Mouse (Mus musculus): Measurements from ENCODE around the gene Pimreg. TPM values are rescaled to one million over a fixed set of nuclear protein-coding genes. Genes with fewer than 3 reads are reported as not detected.

The Pimreg gene
- total RNA-seq, 2 experiments from 2014 or later: 2.0 to 6.5 TPM

DNA sequence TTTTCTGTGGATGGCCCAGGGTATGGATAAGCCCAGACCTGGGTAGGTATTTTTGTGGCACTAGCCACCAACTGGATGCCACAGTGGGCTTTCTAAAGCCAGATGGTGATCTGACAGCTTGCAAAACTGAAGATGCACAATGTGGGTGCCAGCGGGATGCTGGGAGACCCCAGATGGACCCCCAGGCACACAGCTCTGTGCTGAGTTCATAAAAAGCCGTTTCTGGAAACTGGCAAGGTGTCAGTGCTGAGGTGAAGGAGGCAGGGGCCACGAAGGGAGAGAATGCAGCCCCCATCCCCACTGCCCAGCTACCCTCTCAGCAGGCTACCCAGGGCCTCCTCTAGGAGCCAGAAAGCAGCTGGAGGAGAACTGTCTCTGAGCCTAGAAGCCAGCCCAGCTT is 15.3 kb downstream of the Pimreg start:
- ATAC-seq (replicated peaks; ENCODE audit: low FRiP score, poor library complexity, severe bottlenecking): no peak

DNA sequence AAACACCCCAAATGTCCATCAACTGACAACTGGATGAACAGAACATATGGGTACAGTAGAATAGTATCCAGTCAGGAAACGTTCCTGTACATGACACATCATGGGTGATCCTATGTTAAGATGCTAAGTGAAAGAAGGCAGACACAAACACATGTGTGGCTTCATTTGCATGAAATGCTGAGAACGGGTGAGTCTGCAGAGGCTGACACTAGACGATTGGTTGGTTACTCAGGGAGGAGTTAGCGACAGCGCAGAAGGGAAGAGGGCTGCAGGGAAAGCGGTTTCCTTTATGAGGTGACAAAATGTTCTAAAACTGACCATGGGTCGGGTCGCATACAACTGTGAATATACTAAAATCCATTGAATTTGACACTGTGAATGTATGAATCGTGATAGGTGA is 18.6 kb downstream of the Pimreg start:
- ATAC-seq (replicated peaks; ENCODE audit: low FRiP score, poor library complexity, severe bottlenecking): no peak

DNA sequence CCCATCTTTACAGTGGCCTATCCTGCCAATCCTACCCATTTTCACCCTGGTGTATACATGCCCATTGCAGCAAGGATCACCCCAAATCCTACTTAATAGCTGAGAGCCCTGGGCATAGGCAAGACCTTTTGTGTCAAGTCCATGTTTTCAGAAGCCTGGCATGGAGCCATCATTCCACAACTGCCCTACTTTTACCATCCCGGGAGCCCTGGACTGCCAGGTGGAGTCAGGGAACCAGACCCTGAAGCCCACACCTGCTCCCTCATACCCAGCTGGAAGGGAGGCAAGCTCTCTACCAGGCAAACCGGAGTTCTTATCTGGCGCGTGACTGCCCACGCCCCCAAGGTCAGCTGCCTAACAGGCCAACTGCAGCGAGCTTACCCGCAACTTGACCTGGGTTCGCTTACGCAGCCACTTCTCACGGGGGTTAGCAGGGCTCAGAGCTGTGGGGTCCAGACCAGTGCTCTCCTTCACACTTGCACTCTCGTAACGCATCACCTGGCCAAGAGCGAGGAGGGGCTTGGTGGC is 19.3 kb downstream of the Pimreg start:
- no peak for ATAC-seq (replicated peaks; ENCODE audit: low FRiP score, poor library complexity, severe bottlenecking)

DNA sequence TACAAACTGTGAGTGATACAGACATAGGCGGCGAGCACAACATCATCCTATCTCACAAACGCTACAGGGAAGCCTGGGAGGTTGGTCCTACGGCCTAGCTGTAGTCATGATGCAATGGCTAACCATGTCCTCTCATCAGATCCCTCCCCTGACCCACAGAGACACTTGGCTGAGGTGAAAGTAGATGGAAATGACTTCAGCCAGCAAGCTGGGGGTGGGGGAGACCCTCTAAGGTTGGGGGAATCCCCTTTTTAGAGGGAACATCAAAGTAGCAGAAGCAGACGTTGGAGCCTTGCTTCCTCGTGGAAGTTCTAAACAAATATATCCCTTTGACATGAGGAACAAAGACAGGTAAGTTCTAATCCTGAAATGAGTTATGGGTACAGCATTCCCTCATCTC is 22.6 kb downstream of the Pimreg start:
- ATAC-seq (replicated peaks; ENCODE audit: low FRiP score, poor library complexity, severe bottlenecking): no peak

DNA sequence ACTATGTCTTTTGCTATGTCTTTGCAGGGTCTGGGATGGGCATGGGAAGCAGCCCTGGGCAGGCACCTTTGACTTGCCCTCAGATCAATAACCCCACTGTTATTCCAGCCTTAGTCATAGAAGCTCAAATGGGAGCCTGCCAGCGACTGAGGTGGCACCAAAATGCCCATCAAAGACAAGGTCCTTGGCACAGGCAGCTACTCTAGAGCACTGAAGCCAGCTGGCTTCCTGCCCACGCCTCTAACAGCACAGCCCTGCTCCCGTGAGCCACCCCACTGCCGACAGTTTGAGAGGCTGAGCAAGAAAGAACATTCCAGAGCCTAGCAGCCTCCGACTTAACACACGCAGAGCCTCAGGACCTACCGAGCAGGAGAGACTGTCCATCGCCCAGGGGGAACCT is 23.3 kb downstream of the Pimreg start:
- no peak for ATAC-seq (replicated peaks; ENCODE audit: low FRiP score, poor library complexity, severe bottlenecking)

DNA sequence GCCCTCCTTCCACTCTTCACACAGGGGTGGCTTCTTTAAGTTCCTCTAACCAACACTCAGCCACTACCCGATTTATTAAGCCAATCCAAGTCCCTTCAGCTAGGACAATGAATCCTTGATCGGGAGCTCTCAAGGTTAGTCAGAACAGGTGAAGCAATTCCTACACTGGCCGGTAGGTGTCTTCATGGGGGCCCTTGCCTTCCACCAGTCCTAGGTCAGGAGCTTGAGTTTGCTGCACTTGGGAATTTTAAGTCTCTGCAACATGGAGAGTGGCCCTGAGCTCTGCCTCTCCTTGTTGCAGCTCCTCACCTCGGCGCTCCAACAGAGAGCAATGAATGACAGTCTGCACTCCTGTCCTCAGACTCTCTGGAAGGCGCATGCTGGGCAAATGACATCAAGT is 24.5 kb downstream of the Pimreg start:
- 0 out of 2 replicates have a peak, but pooled peaks have one; percentile 47 for ATAC-seq (replicated peaks; ENCODE audit: low FRiP score, poor library complexity, severe bottlenecking)

DNA sequence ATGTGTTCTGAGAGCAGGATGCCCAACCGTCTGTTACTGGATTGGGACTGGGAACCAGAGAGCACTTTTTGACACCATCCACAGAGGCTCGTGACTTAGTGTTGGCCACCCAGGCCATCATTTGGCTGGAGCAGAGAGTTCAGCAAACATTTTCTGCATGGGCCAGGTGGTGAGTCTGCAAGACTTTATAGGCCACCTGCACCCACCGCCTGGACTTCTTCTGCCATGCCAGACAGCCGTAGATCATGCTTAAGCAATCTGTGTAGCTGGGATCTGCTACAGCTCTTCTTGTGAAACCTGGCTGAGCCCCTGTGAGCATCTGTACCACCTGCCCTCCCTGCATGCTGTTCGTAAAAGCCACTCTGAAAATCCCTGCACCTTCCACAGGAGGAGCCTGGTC is 25.5 kb downstream of the Pimreg start:
- ATAC-seq (replicated peaks; ENCODE audit: low FRiP score, poor library complexity, severe bottlenecking): no peak

DNA sequence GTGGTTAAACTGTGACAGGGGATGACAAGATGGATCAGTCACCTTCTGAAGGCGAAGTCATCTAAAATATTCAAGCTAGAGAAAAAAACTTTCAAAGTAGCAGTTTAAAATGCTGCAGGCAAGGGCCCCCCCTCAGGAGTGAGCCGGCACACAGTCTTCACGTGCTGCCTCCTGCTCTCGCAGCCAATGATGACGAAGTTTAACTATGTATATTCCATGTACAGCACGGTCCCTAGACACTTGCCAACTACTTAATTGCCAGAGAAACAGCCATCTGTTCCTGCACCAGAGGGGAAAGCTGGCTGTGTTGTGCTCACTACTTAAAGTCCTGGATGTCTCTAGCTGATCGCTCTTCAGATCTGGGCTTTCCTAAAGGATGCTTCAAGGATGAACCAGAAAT is 26.2 kb downstream of the Pimreg start:
- no peak for ATAC-seq (replicated peaks; ENCODE audit: low FRiP score, poor library complexity, severe bottlenecking)

DNA sequence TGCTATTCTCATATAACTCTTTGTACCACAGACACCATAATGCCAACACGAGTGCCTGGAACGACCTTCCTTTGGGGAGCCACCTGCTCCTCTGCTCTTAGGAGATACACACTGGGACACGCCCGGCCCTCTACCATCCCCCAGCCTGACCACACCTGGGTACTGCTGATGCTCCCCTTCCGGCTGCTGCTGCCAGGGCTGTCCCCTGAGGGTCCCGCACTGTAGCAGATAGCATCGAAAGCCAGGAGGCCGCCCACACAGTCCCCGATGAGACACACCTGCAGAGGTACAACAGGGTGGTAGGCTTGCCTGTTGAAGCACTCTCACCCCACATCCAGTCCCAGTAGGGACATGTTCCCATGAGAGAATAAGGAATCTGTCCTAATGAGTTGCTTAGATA is 28.9 kb downstream of the Pimreg start:
- ATAC-seq (replicated peaks; ENCODE audit: low FRiP score, poor library complexity, severe bottlenecking): no peak

DNA sequence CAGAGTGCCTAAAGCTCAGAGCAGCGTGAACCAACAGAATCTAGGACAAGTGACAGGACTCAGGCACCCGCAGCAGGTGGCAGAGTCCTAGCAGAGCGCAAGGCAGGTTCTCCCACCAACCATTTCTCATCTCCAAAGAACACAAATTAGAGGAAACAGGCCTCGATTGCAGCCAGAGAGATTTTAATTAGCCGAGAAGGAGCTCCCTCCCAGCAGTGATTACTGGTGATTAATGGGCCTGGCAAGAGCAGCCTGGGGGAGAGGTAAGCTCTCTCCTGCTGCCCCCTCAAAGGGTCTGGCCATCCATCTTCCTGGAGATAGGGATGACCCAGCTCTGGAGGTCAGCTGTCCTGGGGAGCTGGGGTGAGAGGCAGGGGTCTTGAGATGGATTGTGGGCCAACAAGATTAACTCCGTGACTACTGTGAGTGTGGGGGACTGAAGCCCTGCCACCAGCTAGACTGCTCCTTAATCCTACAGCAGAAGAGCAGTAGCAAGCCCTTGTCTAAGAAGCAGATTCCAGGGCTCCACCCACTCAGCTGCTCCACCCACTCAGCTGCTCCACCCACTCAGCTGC is 30.6 kb downstream of the Pimreg start:
- ATAC-seq (replicated peaks; ENCODE audit: low FRiP score, poor library complexity, severe bottlenecking): no peak; the same call in 1 of the 2 replicates

DNA sequence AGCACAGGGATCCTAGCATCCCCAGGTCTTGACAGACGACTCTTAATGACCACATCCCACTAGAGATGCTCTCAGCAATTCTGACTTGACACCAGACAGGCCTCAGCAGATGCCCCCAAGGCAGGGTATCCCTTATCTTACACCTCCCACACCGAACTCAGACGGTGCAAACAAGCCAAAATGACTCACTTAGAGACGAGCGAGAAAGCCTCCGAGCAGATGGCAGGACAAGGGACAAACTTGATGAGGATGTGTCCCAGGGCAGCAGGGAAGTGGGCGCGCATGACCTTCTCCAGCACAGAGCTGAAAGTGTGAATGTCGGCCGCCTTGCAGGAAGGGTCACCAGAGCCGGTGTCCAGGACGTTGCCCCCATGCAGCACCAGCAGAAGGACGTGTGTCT is 32.4 kb downstream of the Pimreg start:
- ATAC-seq (replicated peaks; ENCODE audit: low FRiP score, poor library complexity, severe bottlenecking): no peak

DNA sequence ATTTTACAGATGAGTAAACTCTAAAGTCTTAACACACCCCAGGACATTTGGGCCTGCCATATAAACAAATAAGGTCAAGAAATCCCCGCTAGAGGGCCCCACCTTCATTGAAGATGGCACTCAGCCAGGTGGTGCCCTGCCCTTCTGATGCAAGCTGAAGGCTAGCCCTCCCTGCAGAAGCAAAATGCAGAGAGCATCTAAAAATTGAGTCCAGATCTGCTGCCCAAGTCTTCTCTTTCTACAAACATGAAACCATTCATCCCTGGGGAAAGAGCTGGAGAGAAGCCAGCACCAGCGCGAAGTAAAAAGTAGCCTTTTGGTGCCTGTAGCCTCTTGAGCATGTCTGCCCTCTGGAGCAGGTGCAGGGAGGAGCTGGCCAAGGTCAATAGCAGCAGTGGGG is 36.2 kb downstream of the Pimreg start:
- no peak for ATAC-seq (replicated peaks; ENCODE audit: low FRiP score, poor library complexity, severe bottlenecking)

DNA sequence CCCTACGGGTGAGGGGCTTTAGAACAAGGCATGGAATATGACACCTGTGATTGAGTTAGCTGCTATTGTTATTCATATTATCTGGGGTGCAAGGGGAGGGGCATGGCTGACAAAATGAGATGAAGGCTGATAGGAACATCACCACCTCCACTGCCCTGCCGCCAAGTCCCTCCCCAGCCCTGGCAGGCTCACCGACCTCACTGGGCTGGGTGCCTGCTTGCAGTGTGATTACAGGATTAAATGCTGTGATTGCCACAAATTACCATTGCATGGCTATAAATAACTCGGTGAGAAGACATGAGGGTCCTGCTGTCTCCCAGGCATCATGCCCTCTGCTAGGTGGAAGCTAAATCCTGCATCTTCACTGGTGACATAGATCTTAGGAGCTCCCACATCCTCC is 36.8 kb downstream of the Pimreg start:
- no peak for ATAC-seq (replicated peaks; ENCODE audit: low FRiP score, poor library complexity, severe bottlenecking)

DNA sequence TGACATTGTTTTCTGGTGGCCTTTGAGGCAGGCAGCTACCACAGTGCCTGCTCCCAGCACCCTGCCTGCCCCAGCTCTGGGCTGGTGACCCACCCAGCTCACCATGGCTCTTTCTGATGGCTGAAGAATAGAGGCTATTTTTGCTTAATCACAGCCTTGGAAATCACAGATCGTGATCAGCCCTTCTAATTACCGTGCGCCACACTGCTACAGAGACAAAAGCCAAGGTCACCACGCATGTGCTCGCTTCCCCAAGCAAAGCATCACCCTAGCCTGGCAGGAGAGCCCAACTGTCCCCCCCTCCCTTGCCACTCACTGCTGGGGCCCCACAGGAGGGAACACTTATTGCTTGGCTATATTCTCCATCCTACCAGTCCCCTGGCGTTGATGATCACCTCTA is 38.6 kb downstream of the Pimreg start:
- no peak for ATAC-seq (replicated peaks; ENCODE audit: low FRiP score, poor library complexity, severe bottlenecking)

DNA sequence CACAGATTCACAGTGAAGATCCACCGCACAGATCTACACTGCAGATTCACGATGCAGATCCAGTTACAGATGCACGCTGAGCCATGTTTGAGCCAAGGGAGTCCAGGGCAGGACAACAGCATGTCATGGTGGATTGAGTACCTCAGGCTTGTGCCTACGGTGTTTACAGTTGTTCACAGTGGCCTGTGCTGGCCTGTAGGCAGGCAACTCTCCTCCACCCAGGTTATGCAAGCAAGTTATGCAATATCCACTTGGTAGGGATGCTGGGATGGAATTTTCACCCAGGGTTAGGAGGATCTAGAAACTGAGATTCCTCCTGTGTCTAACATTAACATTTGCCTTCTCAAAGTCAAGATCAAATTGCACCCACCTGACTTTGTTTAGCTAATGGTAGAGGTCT is 40.8 kb downstream of the Pimreg start:
- ATAC-seq (replicated peaks; ENCODE audit: low FRiP score, poor library complexity, severe bottlenecking): no peak

DNA sequence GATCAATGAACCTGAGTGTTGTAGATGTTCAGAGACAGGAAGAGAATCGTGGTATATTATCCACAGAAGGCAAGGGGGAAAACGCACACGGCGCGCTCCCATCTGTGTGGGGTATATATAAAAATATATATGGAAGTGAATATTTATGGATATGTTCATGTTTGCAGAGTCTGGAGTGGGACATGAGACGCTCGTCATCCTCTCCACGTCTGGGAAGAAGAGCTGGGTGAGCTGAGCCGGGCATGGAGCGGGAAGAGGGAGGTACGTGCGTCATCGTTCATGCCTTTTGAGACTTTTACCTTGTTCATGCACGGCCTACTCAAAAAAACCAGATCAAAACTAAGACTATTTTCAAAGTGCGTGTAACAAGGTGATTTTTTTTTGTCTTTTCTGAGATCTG is 42.5 kb downstream of the Pimreg start:
- no peak for ATAC-seq (replicated peaks; ENCODE audit: low FRiP score, poor library complexity, severe bottlenecking)

DNA sequence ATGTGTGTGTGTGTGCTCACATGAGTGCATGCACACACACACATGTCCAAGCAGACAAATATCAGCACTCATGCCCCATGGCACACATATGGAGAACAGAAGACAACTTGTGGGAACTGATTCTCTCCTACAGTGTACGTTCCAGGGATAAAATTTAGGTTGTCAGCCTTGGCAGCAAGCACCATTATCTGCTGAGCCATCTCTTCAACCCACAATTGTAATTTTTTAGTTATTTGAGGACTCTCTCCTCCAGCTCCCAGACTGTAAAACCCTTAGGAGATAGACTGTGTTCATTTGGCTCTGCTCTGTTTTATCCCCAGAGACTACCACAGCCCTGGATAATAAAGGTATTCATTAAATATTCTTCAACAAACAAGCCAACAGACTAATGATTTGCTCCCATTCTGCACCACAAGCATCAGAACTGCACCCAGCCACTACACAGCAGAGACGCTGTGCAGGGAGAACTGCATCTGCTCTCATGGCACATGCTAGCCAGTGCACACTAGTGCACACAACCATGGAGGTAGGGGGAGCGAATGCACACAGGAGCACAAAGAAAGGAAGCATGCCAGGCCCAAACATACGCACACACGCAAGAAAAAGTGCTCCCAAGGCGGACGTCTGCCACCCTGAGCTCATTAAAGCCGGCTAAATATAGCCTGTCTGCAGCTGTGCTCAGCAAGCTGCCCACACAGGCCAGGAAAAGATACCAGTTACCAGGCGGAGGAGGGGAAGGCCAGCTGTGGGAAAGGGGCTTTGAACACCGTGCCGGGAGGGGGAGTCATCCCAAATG is 44.6 kb downstream of the Pimreg start:
- ATAC-seq (replicated peaks; ENCODE audit: low FRiP score, poor library complexity, severe bottlenecking): no peak

DNA sequence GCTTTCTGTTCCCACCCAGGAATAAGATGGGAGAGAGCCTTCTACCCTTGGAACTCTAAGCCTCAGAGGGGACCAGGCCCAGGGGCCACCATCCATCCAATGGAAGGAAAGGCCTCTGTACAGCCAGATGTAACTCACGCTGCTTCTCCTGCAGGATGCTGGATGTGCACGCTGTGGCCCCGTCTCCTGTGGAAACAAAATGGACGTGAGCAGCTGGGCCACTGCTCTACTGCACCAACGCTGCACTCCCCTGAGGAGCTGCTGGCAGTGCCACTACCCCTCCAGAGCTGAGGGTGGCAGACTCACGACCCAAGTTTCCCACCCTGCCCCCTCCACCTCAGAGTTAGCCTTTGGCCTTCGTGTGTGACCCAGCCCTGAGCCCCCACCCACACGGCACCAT is 50.6 kb downstream of the Pimreg start:
- no peak for ATAC-seq (replicated peaks; ENCODE audit: low FRiP score, poor library complexity, severe bottlenecking)

DNA sequence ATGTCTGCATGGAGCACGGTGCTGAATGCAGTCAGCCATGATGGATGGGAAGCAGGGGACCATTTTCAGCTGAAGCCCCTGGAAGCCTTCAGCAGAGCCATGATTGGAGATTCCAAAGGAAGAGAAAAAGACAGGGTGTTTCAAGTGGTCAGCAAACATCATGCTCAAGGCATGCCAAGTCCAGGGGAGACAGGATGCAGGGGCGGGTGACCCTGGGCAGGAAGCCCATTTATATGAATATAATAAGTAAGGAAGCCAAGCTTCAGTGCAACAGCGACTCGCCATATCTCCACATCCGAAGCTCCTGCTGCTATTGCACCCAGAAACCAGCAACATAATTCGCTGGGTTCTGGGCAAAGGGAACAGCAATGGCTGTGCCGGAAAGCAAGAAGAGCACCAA is 52.6 kb downstream of the Pimreg start:
- ATAC-seq (replicated peaks; ENCODE audit: low FRiP score, poor library complexity, severe bottlenecking): no peak

DNA sequence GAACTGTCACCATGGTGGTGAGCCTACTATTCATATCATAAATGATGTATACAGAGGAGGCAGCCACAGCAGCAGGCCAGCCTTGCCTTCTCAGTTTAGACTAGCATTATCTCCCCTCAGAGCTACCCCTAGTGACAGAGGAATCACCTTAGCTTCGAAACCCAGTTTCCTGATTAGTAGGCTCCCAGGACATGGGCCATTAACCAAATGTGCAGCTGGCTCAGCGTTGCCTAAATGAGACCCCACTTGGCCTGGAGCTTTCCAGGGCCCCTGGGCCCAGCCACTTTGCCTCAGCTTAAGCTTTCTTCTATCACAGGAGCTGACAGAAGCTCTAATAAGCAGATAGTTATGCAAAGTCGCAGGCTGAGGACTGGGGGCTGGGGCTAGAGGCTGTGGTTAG is 54.2 kb downstream of the Pimreg start:
- no peak for ATAC-seq (replicated peaks; ENCODE audit: low FRiP score, poor library complexity, severe bottlenecking)
